Mouse (Mus musculus) cortical plate, adult 2 months (tissue): Measurements from ENCODE around the gene Cog5. TPM values are rescaled to one million over a fixed set of nuclear protein-coding genes. Genes with fewer than 3 reads are reported as not detected.
A peak's percentile ranks its signal among the peaks of the same experiment; 100 is the strongest.

Source experiments
- H3K27ac ChIP-seq: fragments of 200-500 bp; 2 replicates; pipeline ENCODE4 v1.5.1; 2012; ENCODE audit warnings: low read length, control low read depth, inconsistent platforms; ENCODE audit not compliant: insufficient read depth
- H3K4me1 ChIP-seq: fragments of 200-500 bp; 2 replicates; pipeline ENCODE4 v1.6.1; 2011; ENCODE audit warnings: low read length; ENCODE audit not compliant: control insufficient read depth, insufficient read depth
- H3K4me3 ChIP-seq: fragments of 200-500 bp; 2 replicates; pipeline ENCODE4 v1.5.1; 2011; ENCODE audit warnings: mild to moderate bottlenecking, low read length, control low read depth; ENCODE audit not compliant: insufficient read depth
- CTCF ChIP-seq: fragments of 200-500 bp; IDR thresholded peaks from 2 replicates; pipeline ENCODE4 v1.5.1; 2011; ENCODE audit warnings: mild to moderate bottlenecking, control low read depth, low read length; ENCODE audit not compliant: insufficient read depth; ENCODE audit errors: extremely low read depth
- POLR2A ChIP-seq: fragments of 200-500 bp; IDR thresholded peaks from 2 replicates; pipeline ENCODE4 v1.6.1; 2011; ENCODE audit warnings: mild to moderate bottlenecking, low read length, control low read depth; ENCODE audit not compliant: insufficient read depth; ENCODE audit errors: extremely low read depth
- polyA plus RNA-seq: library from polyadenylated mRNA; depleted of rRNA; stranded (reverse); fragments of >200 nt; gene quantifications from 2 replicates; pipeline ENCODE4 v1.2.3, GENCODE M21; 2012

Cog5 gene
- polyA plus RNA-seq, 1 experiment: 30.1 TPM

- Histone ChIP-seq H3K4me3 (peak overlapping the region; percentile 77; the same call in 1 of the 2 replicates), H3K27ac (no peak overlapping the region), H3K4me1 (peaks cover 1% of the 10 kb centered on the region; the same call in 1 of the 2 replicates)
- TF ChIP-seq CTCF: no peak
- TF ChIP-seq POLR2A: no peak
Observed at GRCm38 (mm10) chr12:31653611-31654010, 1.1 kb upstream of the Cog5 start.

GRCm38 (mm10) chr12:31654965-31655477, 352 bp downstream of the Cog5 start:
- TF ChIP-seq POLR2A: no peak
- no peak for TF ChIP-seq CTCF
- Histone ChIP-seq H3K4me1 (peaks cover 1% of the 10 kb centered on the region; the same call in 1 of the 2 replicates), H3K27ac (no peak overlapping the region), H3K4me3 (peak overlapping the region; percentile 77)

GRCm38 (mm10) chr12:31656841-31657240, 2.2 kb downstream of the Cog5 start:
- no peak for TF ChIP-seq CTCF
- no peak for TF ChIP-seq POLR2A
- Histone ChIP-seq H3K4me1 (peaks cover 1% of the 10 kb centered on the region; the same call in 1 of the 2 replicates), H3K27ac (no peak overlapping the region), H3K4me3 (no peak overlapping the region)

GRCm38 (mm10) chr12:31665999-31666398, 11.3 kb downstream of the Cog5 start:
- no peak overlapping the region for H3K27ac ChIP-seq

GRCm38 (mm10) chr12:31667187-31667586, 12.5 kb downstream of the Cog5 start:
- no peak for TF ChIP-seq POLR2A
- Histone ChIP-seq H3K4me1 (no peaks in the 10 kb centered on the region), H3K4me3 (no peak overlapping the region), H3K27ac (no peak overlapping the region)

More at GRCm38 (mm10) chr12:31665999-31666398, 11.3 kb downstream of the Cog5 start:
- Histone ChIP-seq H3K4me1 (no peaks in the 10 kb centered on the region), H3K4me3 (no peak overlapping the region)
- TF ChIP-seq CTCF (no peak), POLR2A (no peak)

- no peak overlapping the region for H3K4me3 ChIP-seq
- H3K27ac ChIP-seq: no peak overlapping the region
- no peak for TF ChIP-seq POLR2A
- no peak for TF ChIP-seq CTCF
- no peaks in the 10 kb centered on the region for H3K4me1 ChIP-seq
Observed at GRCm38 (mm10) chr12:31686679-31687078, 32.0 kb downstream of the Cog5 start.

GRCm38 (mm10) chr12:31693278-31693677, 38.6 kb downstream of the Cog5 start:
- no peak overlapping the region for H3K4me3 ChIP-seq
- TF ChIP-seq POLR2A (no peak), CTCF (no peak)
- no peak overlapping the region for H3K27ac ChIP-seq
- no peaks in the 10 kb centered on the region for H3K4me1 ChIP-seq

GRCm38 (mm10) chr12:31700623-31701347, 46.1 kb downstream of the Cog5 start:
- Histone ChIP-seq H3K4me1 (no peaks in the 10 kb centered on the region), H3K4me3 (no peak overlapping the region), H3K27ac (no peak overlapping the region)
- TF ChIP-seq CTCF (no peak), POLR2A (no peak)

GRCm38 (mm10) chr12:31701411-31701810, 46.7 kb downstream of the Cog5 start:
- H3K4me1 ChIP-seq: no peaks in the 10 kb centered on the region
- no peak overlapping the region for H3K27ac ChIP-seq
- TF ChIP-seq CTCF (no peak), POLR2A (no peak)
- no peak overlapping the region for H3K4me3 ChIP-seq

GRCm38 (mm10) chr12:31703904-31704303, 49.2 kb downstream of the Cog5 start:
- Histone ChIP-seq H3K4me3 (no peak overlapping the region), H3K4me1 (peaks cover under 1% of the 10 kb centered on the region; the same call in 1 of the 2 replicates), H3K27ac (no peak overlapping the region)
- TF ChIP-seq POLR2A: no peak
- peak; percentile 14; the same call in 1 of the 2 replicates for TF ChIP-seq CTCF
